Mouse (Mus musculus): Measurements from ENCODE around the gene Ttbk2. TPM values are rescaled to one million over a fixed set of nuclear protein-coding genes. Genes with fewer than 3 reads are reported as not detected.

Ttbk2 gene
- 2.0 and 2.4 TPM in 2 replicates for polyA plus RNA-seq (2015; fragmentation: Nextera tagmentation; extraction: Ambion mirVana)

GRCm38 (mm10) chr2:120850424-120851082, at the start of gene Ttbk2:
Gene Ttbk2, minus strand, starts transcription at chr2:120850604.
- Histone ChIP-seq H3K27ac (ENCODE audit: low read length) (peak within 1 kb of the TSS; percentile 33; the same call in 1 of the 2 replicates), H3K4me3 (replicated peaks; ENCODE audit: low read length) (peak within 1 kb of the TSS; percentile 93)
- WGBS: 1% methylated on average over 39 of the region's 39 CpGs

GRCm38 (mm10) chr2:120896361-120896760, 46.0 kb upstream of the Ttbk2 start:
- Histone ChIP-seq H3K9me3 (replicated peaks; ENCODE audit: control insufficient read depth, low read length) (no peaks in the 10 kb centered on the region), H3K9ac (ENCODE audit: low read length) (no peak overlapping the region), H3K27me3 (ENCODE audit: control insufficient read depth, insufficient read depth, low read length) (no peaks in the 10 kb centered on the region), H3K27ac (ENCODE audit: low read length) (no peak overlapping the region), H3K36me3 (ENCODE audit: control insufficient read depth, insufficient read depth, low read length) (peaks cover 9% of the 10 kb centered on the region), H3K4me1 (ENCODE audit: control insufficient read depth, insufficient read depth, low read length) (no peaks in the 10 kb centered on the region), H3K4me2 (ENCODE audit: low read depth, low read length) (no peak overlapping the region), H3K4me3 (replicated peaks; ENCODE audit: low read length) (no peak overlapping the region)
- 97% methylated on average over 3 of the region's 3 CpGs for WGBS
- ATAC-seq (ENCODE audit: insufficient read depth, low FRiP score): no peak

More at GRCm38 (mm10) chr2:120850424-120851082, at the start of gene Ttbk2:
- H3K9me3 ChIP-seq (replicated peaks; ENCODE audit: control insufficient read depth, low read length): no peaks in the 10 kb centered on the region
- H3K4me2 ChIP-seq (ENCODE audit: low read depth, low read length): peak within 1 kb of the TSS; percentile 61
- ATAC-seq (ENCODE audit: insufficient read depth, low FRiP score): peak; percentile 99
- H3K36me3 ChIP-seq (ENCODE audit: control insufficient read depth, insufficient read depth, low read length): no peaks in the 10 kb centered on the region
- 0 out of 2 replicates have a peak, but pooled peaks cover 3% of the 10 kb centered on the region for H3K4me1 ChIP-seq (ENCODE audit: control insufficient read depth, insufficient read depth, low read length)
- H3K9ac ChIP-seq (ENCODE audit: low read length): peak within 1 kb of the TSS; percentile 82
- no peaks in the 10 kb centered on the region for H3K27me3 ChIP-seq (ENCODE audit: control insufficient read depth, insufficient read depth, low read length)

GRCm38 (mm10) chr2:120887601-120888000, 37.2 kb upstream of the Ttbk2 start:
- Histone ChIP-seq H3K9ac (ENCODE audit: low read length) (no peak overlapping the region), H3K9me3 (replicated peaks; ENCODE audit: control insufficient read depth, low read length) (no peaks in the 10 kb centered on the region), H3K36me3 (ENCODE audit: control insufficient read depth, insufficient read depth, low read length) (peaks cover 16% of the 10 kb centered on the region), H3K4me2 (ENCODE audit: low read depth, low read length) (no peak overlapping the region), H3K27me3 (ENCODE audit: control insufficient read depth, insufficient read depth, low read length) (no peaks in the 10 kb centered on the region), H3K27ac (ENCODE audit: low read length) (no peak overlapping the region), H3K4me3 (replicated peaks; ENCODE audit: low read length) (no peak overlapping the region), H3K4me1 (ENCODE audit: control insufficient read depth, insufficient read depth, low read length) (no peaks in the 10 kb centered on the region)
- no peak for ATAC-seq (ENCODE audit: insufficient read depth, low FRiP score)
- WGBS: 79% methylated on average over 5 of the region's 5 CpGs

- no peak for ATAC-seq (ENCODE audit: insufficient read depth, low FRiP score)
- Histone ChIP-seq H3K9ac (ENCODE audit: low read length) (no peak overlapping the region), H3K36me3 (ENCODE audit: control insufficient read depth, insufficient read depth, low read length) (peaks cover 12% of the 10 kb centered on the region; the same call in 1 of the 2 replicates), H3K27me3 (ENCODE audit: control insufficient read depth, insufficient read depth, low read length) (no peaks in the 10 kb centered on the region), H3K27ac (ENCODE audit: low read length) (no peak overlapping the region), H3K4me1 (ENCODE audit: control insufficient read depth, insufficient read depth, low read length) (no peaks in the 10 kb centered on the region), H3K9me3 (replicated peaks; ENCODE audit: control insufficient read depth, low read length) (no peaks in the 10 kb centered on the region), H3K4me2 (ENCODE audit: low read depth, low read length) (no peak overlapping the region), H3K4me3 (replicated peaks; ENCODE audit: low read length) (no peak overlapping the region)
- 87% methylated on average over 2 of the region's 2 CpGs for WGBS
These were observed 22.8 kb upstream of the Ttbk2 start for GRCm38 (mm10) chr2:120873192-120873591.

GRCm38 (mm10) chr2:120871447-120872336, 21.3 kb upstream of the Ttbk2 start:
- H3K27ac ChIP-seq (ENCODE audit: low read length): peak overlapping the region; percentile 56; the same call in 1 of the 2 replicates
- no peaks in the 10 kb centered on the region for H3K4me1 ChIP-seq (ENCODE audit: control insufficient read depth, insufficient read depth, low read length)
- H3K27me3 ChIP-seq (ENCODE audit: control insufficient read depth, insufficient read depth, low read length): no peaks in the 10 kb centered on the region
- H3K4me3 ChIP-seq (replicated peaks; ENCODE audit: low read length): no peak overlapping the region
- ATAC-seq (ENCODE audit: insufficient read depth, low FRiP score): peak; percentile 68; the same call in 1 of the 2 replicates
- peaks cover 11% of the 10 kb centered on the region; the same call in 1 of the 2 replicates for H3K36me3 ChIP-seq (ENCODE audit: control insufficient read depth, insufficient read depth, low read length)
- WGBS: 69% methylated on average over 9 of the region's 9 CpGs
- H3K9ac ChIP-seq (ENCODE audit: low read length): no peak overlapping the region
- no peak overlapping the region for H3K4me2 ChIP-seq (ENCODE audit: low read depth, low read length)
- H3K9me3 ChIP-seq (replicated peaks; ENCODE audit: control insufficient read depth, low read length): no peaks in the 10 kb centered on the region

- H3K27ac ChIP-seq (ENCODE audit: low read length): no peak overlapping the region
- H3K4me1 ChIP-seq (ENCODE audit: control insufficient read depth, insufficient read depth, low read length): no peaks in the 10 kb centered on the region
- ATAC-seq (ENCODE audit: insufficient read depth, low FRiP score): no peak
- no peak overlapping the region for H3K4me3 ChIP-seq (replicated peaks; ENCODE audit: low read length)
- H3K4me2 ChIP-seq (ENCODE audit: low read depth, low read length): no peak overlapping the region
- H3K9me3 ChIP-seq (replicated peaks; ENCODE audit: control insufficient read depth, low read length): no peaks in the 10 kb centered on the region
- no peak overlapping the region for H3K9ac ChIP-seq (ENCODE audit: low read length)
- 82% methylated on average over 5 of the region's 5 CpGs for WGBS
- peaks cover 8% of the 10 kb centered on the region; the same call in 1 of the 2 replicates for H3K36me3 ChIP-seq (ENCODE audit: control insufficient read depth, insufficient read depth, low read length)
- H3K27me3 ChIP-seq (ENCODE audit: control insufficient read depth, insufficient read depth, low read length): no peaks in the 10 kb centered on the region
These were observed 16.9 kb upstream of the Ttbk2 start for GRCm38 (mm10) chr2:120867336-120867735.

GRCm38 (mm10) chr2:120866561-120866960, 16.2 kb upstream of the Ttbk2 start:
- Histone ChIP-seq H3K36me3 (ENCODE audit: control insufficient read depth, insufficient read depth, low read length) (peaks cover 8% of the 10 kb centered on the region; the same call in 1 of the 2 replicates), H3K4me2 (ENCODE audit: low read depth, low read length) (no peak overlapping the region), H3K4me3 (replicated peaks; ENCODE audit: low read length) (no peak overlapping the region), H3K27me3 (ENCODE audit: control insufficient read depth, insufficient read depth, low read length) (no peaks in the 10 kb centered on the region), H3K9me3 (replicated peaks; ENCODE audit: control insufficient read depth, low read length) (no peaks in the 10 kb centered on the region), H3K27ac (ENCODE audit: low read length) (no peak overlapping the region), H3K9ac (ENCODE audit: low read length) (no peak overlapping the region), H3K4me1 (ENCODE audit: control insufficient read depth, insufficient read depth, low read length) (no peaks in the 10 kb centered on the region)
- ATAC-seq (ENCODE audit: insufficient read depth, low FRiP score): no peak
- WGBS: 28% methylated on average over 1 of the region's 1 CpGs

GRCm38 (mm10) chr2:120863389-120863788, 13.0 kb upstream of the Ttbk2 start:
- H3K9ac ChIP-seq (ENCODE audit: low read length): no peak overlapping the region
- H3K4me3 ChIP-seq (replicated peaks; ENCODE audit: low read length): no peak overlapping the region
- no peak for ATAC-seq (ENCODE audit: insufficient read depth, low FRiP score)
- H3K27me3 ChIP-seq (ENCODE audit: control insufficient read depth, insufficient read depth, low read length): no peaks in the 10 kb centered on the region
- no peak overlapping the region for H3K4me2 ChIP-seq (ENCODE audit: low read depth, low read length)
- H3K36me3 ChIP-seq (ENCODE audit: control insufficient read depth, insufficient read depth, low read length): peaks cover 8% of the 10 kb centered on the region; the same call in 1 of the 2 replicates
- no peak overlapping the region for H3K27ac ChIP-seq (ENCODE audit: low read length)
- no peaks in the 10 kb centered on the region for H3K4me1 ChIP-seq (ENCODE audit: control insufficient read depth, insufficient read depth, low read length)
- WGBS: 97% methylated on average over 1 of the region's 1 CpGs
- H3K9me3 ChIP-seq (replicated peaks; ENCODE audit: control insufficient read depth, low read length): no peaks in the 10 kb centered on the region

- no peak overlapping the region for H3K27ac ChIP-seq (ENCODE audit: low read length)
- no peaks in the 10 kb centered on the region for H3K27me3 ChIP-seq (ENCODE audit: control insufficient read depth, insufficient read depth, low read length)
- no peaks in the 10 kb centered on the region for H3K4me1 ChIP-seq (ENCODE audit: control insufficient read depth, insufficient read depth, low read length)
- H3K9ac ChIP-seq (ENCODE audit: low read length): no peak overlapping the region
- H3K4me2 ChIP-seq (ENCODE audit: low read depth, low read length): no peak overlapping the region
- H3K9me3 ChIP-seq (replicated peaks; ENCODE audit: control insufficient read depth, low read length): no peaks in the 10 kb centered on the region
- no peak overlapping the region for H3K4me3 ChIP-seq (replicated peaks; ENCODE audit: low read length)
- peaks cover 8% of the 10 kb centered on the region; the same call in 1 of the 2 replicates for H3K36me3 ChIP-seq (ENCODE audit: control insufficient read depth, insufficient read depth, low read length)
- WGBS: 45% methylated on average over 1 of the region's 1 CpGs
- no peak for ATAC-seq (ENCODE audit: insufficient read depth, low FRiP score)
These were observed 10.3 kb upstream of the Ttbk2 start for GRCm38 (mm10) chr2:120860699-120861098.

All from stomach, embryonic 16.5 days (tissue).